Mouse (Mus musculus) ES-Bruce4 (cell line): ENCODE results near the gene Gria2.

Source experiments
- CTCF ChIP-seq: IDR thresholded peaks from one replicate; pipeline ENCODE4 v1.8.1; 2011; ENCODE audit warnings: low read depth, low read length
- POLR2A ChIP-seq: IDR thresholded peaks from one replicate; pipeline ENCODE4 v1.8.1; 2011; ENCODE audit warnings: low read length; ENCODE audit not compliant: insufficient read depth

- TF ChIP-seq CTCF (no peak), POLR2A (no peak)
These were observed 7.4 kb downstream of the Gria2 start for GRCm38 (mm10) chr3:80795284-80795683.
